Mouse (Mus musculus): ENCODE results near the gene Micall2. TPM values are rescaled to one million over a fixed set of nuclear protein-coding genes. Genes with fewer than 3 reads are reported as not detected.

The Micall2 gene
- polyA plus RNA-seq, 1 experiment from 2014 or later: 3.4 TPM

- Histone ChIP-seq H3K27me3 (replicated peaks; ENCODE audit: control insufficient read depth, insufficient read depth, low read length) (peaks cover 22% of the 10 kb centered on the region), H3K9ac (ENCODE audit: low read length) (no peak overlapping the region; the same call in 1 of the 2 replicates), H3K27ac (ENCODE audit: low read depth, low read length) (no peak overlapping the region), H3K4me2 (ENCODE audit: low read length) (peak overlapping the region; percentile 32), H3K4me1 (ENCODE audit: control insufficient read depth, insufficient read depth, low read length) (peaks cover 7% of the 10 kb centered on the region; the same call in 1 of the 2 replicates), H3K9me3 (replicated peaks; ENCODE audit: control insufficient read depth, low read length) (no peaks in the 10 kb centered on the region), H3K4me3 (ENCODE audit: low read depth, low read length) (no peak overlapping the region), H3K36me3 (ENCODE audit: control insufficient read depth, insufficient read depth, low read length) (no peaks in the 10 kb centered on the region)
- under 1% methylated on average over 18 of the region's 18 CpGs for WGBS
- DNase-seq (ENCODE audit: low spot score): peak; percentile 70
- ATAC-seq: peak; percentile 67
Observed at GRCm38 (mm10) chr5:139659307-139659706, 76.8 kb downstream of the Micall2 start.

DNA sequence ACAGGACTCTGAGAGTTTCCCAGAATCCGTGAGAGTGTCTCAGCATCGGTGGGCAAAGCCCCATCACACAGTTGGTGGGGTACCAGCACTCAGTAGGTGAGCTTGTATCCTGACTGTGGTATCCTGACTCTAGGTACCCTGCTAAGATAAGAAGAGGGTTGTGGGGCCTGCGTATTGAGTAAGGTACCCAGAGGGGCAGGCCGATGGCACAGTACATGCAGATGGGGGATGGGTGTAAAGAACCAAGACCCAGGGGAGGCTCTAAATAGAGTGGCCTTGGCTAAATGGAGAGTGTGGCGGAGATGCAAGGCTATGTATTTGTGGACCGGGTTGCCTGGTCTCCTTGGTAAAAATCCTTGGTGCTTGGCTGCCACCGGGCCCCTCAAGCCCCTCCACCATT lies 77.3 kb downstream of the Micall2 start:
- Histone ChIP-seq H3K36me3 (ENCODE audit: control insufficient read depth, insufficient read depth, low read length) (no peaks in the 10 kb centered on the region), H3K4me1 (ENCODE audit: control insufficient read depth, insufficient read depth, low read length) (peaks cover 7% of the 10 kb centered on the region; the same call in 1 of the 2 replicates), H3K27ac (ENCODE audit: low read depth, low read length) (no peak overlapping the region), H3K4me2 (ENCODE audit: low read length) (no peak overlapping the region; the same call in 1 of the 2 replicates), H3K4me3 (ENCODE audit: low read depth, low read length) (no peak overlapping the region), H3K9ac (ENCODE audit: low read length) (no peak overlapping the region), H3K27me3 (replicated peaks; ENCODE audit: control insufficient read depth, insufficient read depth, low read length) (peaks cover 21% of the 10 kb centered on the region), H3K9me3 (replicated peaks; ENCODE audit: control insufficient read depth, low read length) (no peaks in the 10 kb centered on the region)
- 25% methylated on average over 7 of the region's 7 CpGs for WGBS
- DNase-seq (ENCODE audit: low spot score): no peak
- ATAC-seq: 0 out of 2 replicates have a peak, but pooled peaks have one; percentile 18

DNA sequence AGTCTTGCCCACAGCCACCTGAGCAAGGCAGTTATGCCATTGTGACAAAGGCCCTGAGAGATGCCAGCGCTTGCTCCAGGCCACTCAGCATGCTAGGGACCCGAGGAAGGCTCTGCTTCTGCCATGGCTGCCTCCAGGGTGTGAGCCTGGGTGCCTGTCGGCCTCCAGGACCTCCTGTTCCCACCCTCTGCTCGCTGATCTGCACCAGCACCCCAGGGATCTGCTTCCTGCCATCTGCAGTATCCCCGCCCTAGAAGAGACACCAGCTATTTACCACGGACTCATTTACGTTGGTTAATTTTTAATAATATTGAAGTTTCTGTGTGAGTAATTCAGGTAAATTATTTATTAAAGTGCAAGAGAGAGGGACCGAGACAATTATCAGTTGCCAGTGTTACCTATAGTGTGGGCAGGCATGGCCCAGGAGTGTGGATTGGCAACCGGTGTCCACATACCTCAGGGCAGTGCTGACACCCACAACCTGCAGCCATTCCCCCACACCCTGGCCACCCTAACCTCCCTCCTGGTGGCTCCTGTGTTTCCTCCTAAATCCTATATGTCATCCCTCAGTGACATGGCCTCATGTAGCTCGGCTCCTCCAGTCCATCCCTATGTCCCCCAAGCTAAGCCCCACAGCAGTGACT lies 78.1 kb downstream of the Micall2 start:
- Histone ChIP-seq H3K4me1 (ENCODE audit: control insufficient read depth, insufficient read depth, low read length) (peaks cover 7% of the 10 kb centered on the region; the same call in 1 of the 2 replicates), H3K9ac (ENCODE audit: low read length) (no peak overlapping the region), H3K4me3 (ENCODE audit: low read depth, low read length) (no peak overlapping the region), H3K36me3 (ENCODE audit: control insufficient read depth, insufficient read depth, low read length) (no peaks in the 10 kb centered on the region), H3K9me3 (replicated peaks; ENCODE audit: control insufficient read depth, low read length) (no peaks in the 10 kb centered on the region), H3K27ac (ENCODE audit: low read depth, low read length) (no peak overlapping the region), H3K4me2 (ENCODE audit: low read length) (no peak overlapping the region), H3K27me3 (replicated peaks; ENCODE audit: control insufficient read depth, insufficient read depth, low read length) (peaks cover 21% of the 10 kb centered on the region)
- DNase-seq (ENCODE audit: low spot score) (no peak), ATAC-seq (no peak)
- 73% methylated on average over 10 of the region's 10 CpGs for WGBS

Small RNA genes within 50 kb of the gene (microRNA-seq; reads per million reads assigned to microRNA genes)
- gene Mir7037: 1.1 reads per million

Other genes starting within 250 kb of the Micall2 start
- gene Uncx, start 192.8 kb downstream of the Micall2 start, polyA plus RNA-seq (2014; fragmentation: Nextera tagmentation; extraction: Ambion mirVana): 2.3 and 3.5 TPM in 2 replicates
- gene Ints1, start 39.3 kb upstream of the Micall2 start, polyA plus RNA-seq (2014; fragmentation: Nextera tagmentation; extraction: Ambion mirVana): 31.8 and 33.2 TPM in 2 replicates
- 7.5 and 11.7 TPM in 2 replicates for gene Mafk, start 55.2 kb upstream of the Micall2 start, polyA plus RNA-seq (2014; fragmentation: Nextera tagmentation; extraction: Ambion mirVana)
- not detected in 2 replicates for gene Tmem184a, start 83.6 kb upstream of the Micall2 start, polyA plus RNA-seq (2014; fragmentation: Nextera tagmentation; extraction: Ambion mirVana)
- gene Gm26938, start 90.1 kb upstream of the Micall2 start, polyA plus RNA-seq (2014; fragmentation: Nextera tagmentation; extraction: Ambion mirVana): not detected in 2 replicates
- 86.4 and 86.7 TPM in 2 replicates for gene Psmg3, start 90.5 kb upstream of the Micall2 start, polyA plus RNA-seq (2014; fragmentation: Nextera tagmentation; extraction: Ambion mirVana)
- 1.7 and 2.5 TPM in 2 replicates for gene Elfn1, start 171.6 kb upstream of the Micall2 start, polyA plus RNA-seq (2014; fragmentation: Nextera tagmentation; extraction: Ambion mirVana)

Measured in forebrain, embryonic 14.5 days (tissue).